Mouse (Mus musculus) cerebellum, postnatal 14 days (tissue): ENCODE results near the gene Vmn1r45.
"Not testable (repeated sequence)": the region's sequence is repeated elsewhere in the genome, so short reads cannot be mapped to it uniquely, and the experiment has no call there.

Experiments used
- DNase-seq, 2 experiments: peaks; one replicate each; pipeline ENCODE4 v3.0.0; 2021; ENCODE audit warnings: mixed read lengths in 2 of 2

The Vmn1r45 gene

GRCm38 (mm10) chr6:89940498-89940897, at the start of gene Vmn1r45:
Vmn1r45 (minus strand) TSS chr6:89940598.
- not testable (repeated sequence) for DNase-seq

GRCm38 (mm10) chr6:89985989-89986388, 45.6 kb upstream of the Vmn1r45 start:
- peak in 1 of 2 experiments; percentile 7 for DNase-seq

DNA sequence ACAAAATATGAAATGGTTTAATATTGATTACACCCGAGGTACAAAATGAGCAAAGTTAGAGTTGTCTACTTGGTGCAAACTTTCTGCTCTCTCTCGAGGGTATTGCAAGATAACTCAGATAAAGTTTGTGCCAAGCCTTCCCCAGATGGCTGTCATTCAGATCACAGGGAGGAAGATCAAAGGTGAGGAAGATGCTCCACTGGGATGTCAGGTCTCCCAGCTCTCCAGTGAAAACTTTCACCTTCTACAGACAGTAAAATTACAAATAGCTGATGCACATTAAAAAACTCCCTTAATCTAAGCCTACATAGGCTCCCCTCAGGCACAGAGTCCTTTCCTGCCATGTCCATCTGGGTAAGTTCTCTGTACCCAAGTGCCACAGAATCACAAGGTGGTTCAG, 28.6 kb upstream of the Vmn1r45 start, which contains the start of gene Vmn1r46:
Gene Vmn1r46 (plus strand): TSS at position 301 of the 400 bp plus-strand sequence.
- no peak for DNase-seq

- peak; percentile 4 to 17 for DNase-seq
Observed at GRCm38 (mm10) chr6:89966341-89966740, 25.9 kb upstream of the Vmn1r45 start.

DNA sequence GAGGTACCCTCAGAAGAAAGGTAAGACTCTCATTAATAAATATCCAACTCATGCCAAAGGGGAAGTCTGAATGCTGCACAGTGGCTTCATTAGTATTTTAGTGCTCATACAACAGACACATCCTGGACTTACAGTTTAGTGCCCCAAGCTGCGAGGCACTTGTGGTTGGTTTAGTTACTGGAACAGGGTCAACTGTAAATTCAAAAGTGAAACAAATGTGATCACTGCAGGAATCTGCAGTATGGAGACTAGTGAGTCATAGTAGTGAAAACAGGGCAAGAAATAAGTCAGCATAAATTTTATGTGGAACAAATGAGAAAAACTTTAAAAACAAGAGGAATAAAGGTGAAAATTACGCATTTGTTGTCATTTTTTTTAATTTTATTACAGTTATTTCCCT, 13.2 kb upstream of the Vmn1r45 start:
- no peak for DNase-seq

DNA sequence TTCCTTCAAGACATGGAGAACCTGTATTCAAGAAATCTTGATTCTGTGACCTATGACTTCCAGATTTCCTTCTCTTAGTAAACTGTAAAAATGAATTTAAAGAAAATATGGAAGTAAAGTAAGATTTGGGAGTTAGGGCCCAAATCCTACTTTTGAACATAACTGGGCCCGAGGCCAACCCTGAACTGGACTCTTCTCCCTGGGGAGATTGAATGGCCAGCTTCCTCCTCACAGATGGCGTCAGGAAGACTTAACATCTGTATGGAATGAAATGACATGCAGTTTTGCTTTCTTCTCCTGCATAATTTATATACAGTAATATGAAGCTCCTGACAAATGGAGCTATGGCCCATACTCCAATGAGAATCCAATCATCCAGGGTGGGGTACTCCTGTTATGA, 528 bp upstream of the Vmn1r45 start:
- DNase-seq = no peak

DNA sequence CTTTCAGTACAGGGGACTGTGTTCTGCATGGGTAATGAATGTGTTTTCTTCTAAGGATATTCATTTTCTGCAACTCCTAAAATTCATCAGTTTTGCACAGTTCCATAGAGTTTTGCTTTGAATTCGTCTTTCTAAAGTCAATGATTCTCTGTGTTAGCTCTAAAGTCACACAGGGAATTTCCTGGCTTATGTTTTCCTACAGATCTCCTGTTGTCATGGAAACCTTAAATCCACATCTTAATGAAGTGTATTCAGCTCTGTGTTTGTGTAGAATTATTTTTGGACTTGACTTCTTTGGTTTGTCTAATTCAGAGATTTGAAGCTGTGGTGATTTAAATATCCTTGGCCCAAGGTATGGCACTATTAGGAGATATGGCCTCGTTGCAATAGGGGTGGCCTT, 56.6 kb downstream of the Vmn1r45 start:
- no peak for DNase-seq

DNA sequence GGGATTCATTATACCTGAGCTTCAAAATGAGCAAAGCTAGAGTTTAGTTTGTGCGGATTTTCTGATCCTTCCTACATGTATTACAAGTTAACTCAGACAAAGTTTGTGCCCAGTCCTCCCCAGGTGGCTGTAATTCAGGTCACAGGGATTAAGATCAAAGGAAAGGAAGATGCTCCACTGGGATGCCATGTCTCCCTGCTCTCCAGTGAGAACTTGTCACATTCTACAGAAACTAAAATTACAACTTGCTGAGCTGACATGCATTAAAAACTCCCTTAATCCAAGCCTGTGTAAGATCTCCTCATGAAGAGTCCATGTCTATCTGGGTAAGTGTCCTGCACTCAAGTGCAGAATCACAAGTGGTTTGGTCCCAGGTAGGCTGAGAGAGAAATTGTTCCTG, 57.0 kb downstream of the Vmn1r45 start, which contains the start of gene Vmn1r44:
Gene Vmn1r44 (plus strand): TSS at position 301 of the 400 bp plus-strand sequence.
- DNase-seq = no peak
